Comparison of ENCODE assay signal across 9 mouse cellular contexts in the genomic region with DNA sequence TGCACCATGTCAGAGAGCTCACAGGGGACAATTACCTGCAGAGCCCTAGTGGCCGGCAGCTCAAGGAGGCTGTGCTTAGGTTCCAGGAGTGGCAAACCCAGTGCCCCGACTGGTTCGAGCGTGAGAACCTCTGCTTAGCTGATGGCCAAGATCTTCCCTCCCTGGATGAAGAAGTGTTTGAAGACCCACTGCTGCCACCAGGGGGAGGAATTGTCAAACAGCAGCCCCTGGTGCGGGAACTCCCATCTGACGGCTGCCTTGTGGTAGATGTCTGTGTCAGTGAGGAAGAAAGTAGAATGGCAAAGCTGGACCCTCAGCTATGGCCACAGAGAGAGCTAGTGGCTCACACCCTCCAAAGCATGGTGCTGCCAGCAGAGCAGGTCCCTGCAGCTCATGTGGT. TPM values are rescaled to one million over a fixed set of nuclear protein-coding genes. Genes with fewer than 3 reads are reported as not detected.
A peak's percentile ranks its signal among the peaks of the same experiment; 100 is the strongest.
DNase-seq lines count a peak whose midpoint lies in the region; ATAC-seq and TF ChIP-seq lines count a peak whose summit lies in the region.
"Had no signal": no experiment of that assay in that cellular context is flagged by ENCODE, and none has a peak within 500 bp of the region (broad histone marks: within the 10 kb centered on the region; RNA-seq: fewer than 3 reads in every experiment).

No protein-coding gene starts in this region.

- no peaks in the 10 kb centered on the region for H3K9me3 ChIP-seq in kidney, embryonic 16.5 days (ENCODE audit: low read length)
- H3K9me3 ChIP-seq in ES-Bruce4 (replicated peaks; ENCODE audit: control insufficient read depth, insufficient read depth, low read length, poor library complexity, severe bottlenecking) = no peaks in the 10 kb centered on the region
- no peaks in the 10 kb centered on the region for H3K9me3 ChIP-seq in embryonic facial prominence, embryonic 10.5 days

- WGBS in kidney, embryonic 16.5 days = 91% methylated on average over 6 of the region's 6 CpGs
- WGBS in embryonic facial prominence, embryonic 10.5 days = 90% methylated on average over 6 of the region's 6 CpGs

- no peak overlapping the region for H3K9ac ChIP-seq in kidney, embryonic 16.5 days (replicated peaks; ENCODE audit: low read length)
- no peak overlapping the region for H3K9ac ChIP-seq in ES-Bruce4 (ENCODE audit: low read depth, poor library complexity, severe bottlenecking)

- no peak for ATAC-seq in kidney, embryonic 16.5 days (ENCODE audit: low FRiP score, low TSS enrichment)

- no peak overlapping the region for H3K4me2 ChIP-seq in kidney, embryonic 16.5 days (replicated peaks; ENCODE audit: low read depth, low read length)

- no peak overlapping the region for H3K27ac ChIP-seq in kidney, embryonic 16.5 days (ENCODE audit: low read length)
- no peak overlapping the region for H3K27ac ChIP-seq in ES-Bruce4 (ENCODE audit: insufficient read depth, low read length)
- no peak overlapping the region for H3K27ac ChIP-seq in embryonic facial prominence, embryonic 10.5 days (replicated peaks)
- H3K27ac ChIP-seq: macrophage had no signal

- DNase-seq in kidney, postnatal 10 days = peak; percentile 46
- peak; percentile 50 for DNase-seq in A20 (ENCODE audit: low read depth, low spot score)
- peak; percentile 50 for DNase-seq in lung, postnatal 14 days
- DNase-seq in embryonic facial prominence, embryonic 10.5 days (ENCODE audit: low spot score) = no peak
- no peak for DNase-seq in adrenal gland, postnatal 25 days

- H3K27me3 ChIP-seq in kidney, embryonic 16.5 days (ENCODE audit: insufficient read depth, low read length) = no peaks in the 10 kb centered on the region
- no peaks in the 10 kb centered on the region for H3K27me3 ChIP-seq in ES-Bruce4 (ENCODE audit: control insufficient read depth, insufficient read depth, low read length, poor library complexity, severe bottlenecking)
- H3K27me3 ChIP-seq in embryonic facial prominence, embryonic 10.5 days (replicated peaks; ENCODE audit: low read depth, poor library complexity, severe bottlenecking) = no peaks in the 10 kb centered on the region

- peaks cover 6% of the 10 kb centered on the region; the same call in 1 of the 2 replicates for H3K4me1 ChIP-seq in kidney, embryonic 16.5 days (ENCODE audit: insufficient read depth, low read length)
- H3K4me1 ChIP-seq in ES-Bruce4 (ENCODE audit: control insufficient read depth, insufficient read depth, low read length) = no peaks in the 10 kb centered on the region
- H3K4me1 ChIP-seq in embryonic facial prominence, embryonic 10.5 days = no peaks in the 10 kb centered on the region; the same call in 1 of the 2 replicates

- TF ChIP-seq EP300 in ES-Bruce4 (IDR thresholded peaks at IDR 0.05; ENCODE audit: insufficient read depth, low read depth, low read length) = no peak

- TF ChIP-seq POLR2A in ES-Bruce4 (IDR thresholded peaks at IDR 0.05; ENCODE audit: insufficient read depth, low read length) = no peak

- no peak overlapping the region for H3K4me3 ChIP-seq in kidney, embryonic 16.5 days (ENCODE audit: low read length)
- H3K4me3 ChIP-seq in ES-Bruce4 (ENCODE audit: low read depth, low read length) = no peak overlapping the region
- no peak overlapping the region for H3K4me3 ChIP-seq in embryonic facial prominence, embryonic 10.5 days

- peaks cover 7% of the 10 kb centered on the region; the same call in 1 of the 2 replicates for H3K36me3 ChIP-seq in kidney, embryonic 16.5 days (ENCODE audit: insufficient read depth, low read length)
- H3K36me3 ChIP-seq in ES-Bruce4 (ENCODE audit: control insufficient read depth, insufficient read depth, low read length, poor library complexity, severe bottlenecking) = no peaks in the 10 kb centered on the region
- H3K36me3 ChIP-seq in embryonic facial prominence, embryonic 10.5 days (replicated peaks) = peaks cover 15% of the 10 kb centered on the region

- TF ChIP-seq CTCF in ES-Bruce4 (IDR thresholded peaks at IDR 0.05; ENCODE audit: low read depth, low read length) = peak; percentile 55

RNA-seq across cellular contexts. Expression of a gene that starts 12.1 kb away (rescaled TPM):
- polyA plus RNA-seq in kidney, embryonic 16.5 days (2015; fragmentation: Nextera tagmentation; extraction: Ambion mirVana) = 0.04 TPM in 2 replicates
- not detected in 2 replicates for polyA plus RNA-seq in ES-Bruce4 (2011; ENCODE audit: insufficient read depth, insufficient read length, low read depth, missing spikeins)
- 0.18 and 0.25 TPM in 2 replicates for polyA plus RNA-seq in embryonic facial prominence, embryonic 10.5 days (2016; fragmentation: Nextera tagmentation; extraction: Ambion mirVana)
- not detected in 2 replicates for total RNA-seq in adrenal gland, postnatal 25 days (2021)
- total RNA-seq: heart, postnatal 36 days had no signal
- polyA plus RNA-seq: macrophage had no signal

RNA-seq across cellular contexts. Expression of a gene that starts 18.5 kb away (rescaled TPM):
- polyA plus RNA-seq in kidney, embryonic 16.5 days (2015; fragmentation: Nextera tagmentation; extraction: Ambion mirVana) = 4.6 and 5.1 TPM in 2 replicates
- polyA plus RNA-seq in ES-Bruce4 (2011; ENCODE audit: insufficient read depth, insufficient read length, low read depth, missing spikeins) = 3.8 and 4.3 TPM in 2 replicates
- polyA plus RNA-seq in embryonic facial prominence, embryonic 10.5 days (2016; fragmentation: Nextera tagmentation; extraction: Ambion mirVana) = 3.1 and 3.7 TPM in 2 replicates
- 10.2 and 14.5 TPM in 2 replicates for total RNA-seq in adrenal gland, postnatal 25 days (2021)

RNA-seq across cellular contexts. Expression of a gene that starts 49.6 kb away (rescaled TPM):
- polyA plus RNA-seq in kidney, embryonic 16.5 days (2015; fragmentation: Nextera tagmentation; extraction: Ambion mirVana) = 22.1 and 23.6 TPM in 2 replicates
- 17.5 and 18.1 TPM in 2 replicates for polyA plus RNA-seq in ES-Bruce4 (2011; ENCODE audit: insufficient read depth, insufficient read length, low read depth, missing spikeins)
- polyA plus RNA-seq in embryonic facial prominence, embryonic 10.5 days (2016; fragmentation: Nextera tagmentation; extraction: Ambion mirVana) = 22.9 and 24.0 TPM in 2 replicates
- 28.5 and 37.4 TPM in 2 replicates for total RNA-seq in adrenal gland, postnatal 25 days (2021)

Comparison
In these comparisons a context has a peak if more than half of its experiments do, and no peak if none do; other contexts are left out.
1. DNase-seq: peak in kidney, postnatal 10 days (single experiment), A20 (single experiment) and lung, postnatal 14 days (single experiment); none in embryonic facial prominence, embryonic 10.5 days (single experiment) and adrenal gland, postnatal 25 days (single experiment).